Mouse (Mus musculus): Measurements from ENCODE around the gene Fam222b.
"Not testable (repeated sequence)": the region's sequence is repeated elsewhere in the genome, so short reads cannot be mapped to it uniquely, and the experiment has no call there.

Fam222b gene

DNA sequence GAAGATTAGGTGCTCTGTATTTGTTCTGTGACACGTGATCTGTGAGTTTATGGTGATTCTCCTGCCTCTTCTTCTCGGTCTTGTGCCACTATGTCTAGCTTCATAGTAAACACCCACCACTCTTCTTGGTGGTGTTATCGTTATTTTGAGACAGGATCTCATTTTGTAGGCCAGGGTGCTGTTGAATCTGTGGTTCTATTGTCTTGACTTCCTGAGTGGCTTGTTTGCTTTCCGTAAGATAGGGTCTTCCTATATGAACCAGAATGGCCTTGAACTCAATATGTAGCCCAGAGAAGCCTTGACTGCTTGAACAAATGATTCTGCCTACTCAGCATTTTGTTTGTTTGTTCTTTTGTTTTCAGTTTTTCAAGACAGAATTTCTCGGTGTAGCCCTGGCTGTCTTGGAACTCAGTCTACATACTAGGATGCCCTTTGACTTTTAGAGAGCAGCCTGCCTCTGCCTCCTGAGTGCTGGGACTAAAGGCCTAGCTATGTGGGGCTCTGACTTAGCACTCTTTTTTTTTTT, 6.6 kb upstream of the Fam222b start:
- no peak for DNase-seq (ENCODE audit: low spot score in 2 of 2)

DNA sequence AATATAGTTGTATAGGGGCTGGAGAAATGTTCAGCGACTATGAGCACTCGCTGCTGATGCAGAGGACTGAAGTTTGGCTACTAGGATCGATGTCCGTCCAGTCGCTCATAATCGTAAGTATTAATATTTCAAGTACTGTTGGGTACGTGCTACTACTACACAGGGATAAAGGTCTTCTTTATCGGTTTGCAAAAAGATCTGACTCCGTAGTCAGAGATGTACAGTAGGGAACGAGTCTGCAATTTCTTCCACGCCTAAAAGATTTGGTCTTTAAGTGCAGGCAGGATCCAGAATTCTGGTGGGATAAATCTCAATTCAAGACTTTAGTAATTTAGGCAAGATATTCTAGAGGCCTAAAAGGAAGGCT, 340 bp upstream of the Fam222b start:
- no peak for DNase-seq (ENCODE audit: low spot score in 2 of 2)

GRCm38 (mm10) chr11:78095144-78095516, 670 bp downstream of the Fam222b start:
- no peak for DNase-seq (ENCODE audit: low spot score in 2 of 2)

GRCm38 (mm10) chr11:78097077-78097476, 2.6 kb downstream of the Fam222b start:
- no peak for DNase-seq (ENCODE audit: low spot score in 2 of 2)

DNA sequence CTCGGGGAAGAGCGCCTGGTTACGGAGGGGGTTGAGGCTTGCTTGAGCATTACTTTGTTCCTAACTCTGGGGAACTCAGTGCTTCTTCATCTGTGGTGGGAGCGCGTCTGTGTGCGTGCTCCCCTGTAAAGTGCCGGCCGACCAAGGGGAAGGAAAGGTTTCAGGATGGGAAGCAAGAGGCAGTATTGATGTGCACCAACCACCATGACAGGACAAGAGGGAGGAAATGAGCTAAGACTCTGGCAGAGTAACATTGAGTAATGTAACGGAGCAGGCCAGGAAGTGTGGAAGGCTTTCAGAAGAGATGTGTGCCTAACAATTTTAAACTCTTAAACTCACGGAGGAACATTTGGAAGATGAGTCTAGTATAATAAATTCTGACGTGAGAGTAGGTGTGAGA, 6.3 kb downstream of the Fam222b start:
- no peak for DNase-seq (ENCODE audit: low spot score in 2 of 2)

GRCm38 (mm10) chr11:78102142-78102541, 7.7 kb downstream of the Fam222b start:
- DNase-seq (ENCODE audit: low spot score in 2 of 2), result no peak

DNA sequence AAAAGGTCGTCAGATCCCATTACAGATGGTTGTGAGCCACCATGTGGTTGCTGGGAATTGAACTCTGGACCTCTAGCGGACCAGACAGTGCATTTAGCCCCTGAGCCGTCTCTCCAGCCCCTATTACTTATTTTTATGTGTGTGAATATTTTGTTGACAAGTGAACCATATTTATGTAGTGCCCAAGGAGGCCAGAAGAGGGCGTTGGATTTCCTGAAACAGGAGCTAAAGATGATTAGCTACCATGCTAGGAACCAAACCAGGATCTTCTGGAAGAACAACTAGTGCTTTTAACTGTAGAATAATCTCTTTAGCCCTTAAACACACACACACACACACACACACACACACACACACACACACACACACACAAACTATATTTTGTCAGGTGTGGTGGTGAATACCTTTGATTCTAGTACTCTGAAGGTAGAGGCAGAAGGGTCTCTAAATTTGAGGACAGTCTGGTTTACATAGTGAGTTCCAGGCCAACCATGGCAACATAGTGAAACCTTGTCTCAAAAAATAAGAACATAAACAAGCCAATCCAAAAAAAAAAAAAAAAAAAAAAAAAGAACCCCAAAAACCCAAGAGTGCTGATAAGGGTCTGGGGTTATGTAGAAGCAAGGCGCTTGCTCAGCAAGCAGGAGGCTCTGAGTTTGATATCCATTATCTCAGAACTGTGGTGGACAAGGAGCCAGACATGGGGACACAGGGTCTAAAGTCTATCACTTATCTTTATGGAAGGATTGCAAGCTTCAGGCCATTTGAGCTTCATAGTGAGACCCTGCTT, 8.7 kb downstream of the Fam222b start:
- DNase-seq (ENCODE audit: low spot score in 2 of 2), result no peak

GRCm38 (mm10) chr11:78104501-78104900, 10.0 kb downstream of the Fam222b start:
- DNase-seq (ENCODE audit: low spot score in 2 of 2), result no peak

DNA sequence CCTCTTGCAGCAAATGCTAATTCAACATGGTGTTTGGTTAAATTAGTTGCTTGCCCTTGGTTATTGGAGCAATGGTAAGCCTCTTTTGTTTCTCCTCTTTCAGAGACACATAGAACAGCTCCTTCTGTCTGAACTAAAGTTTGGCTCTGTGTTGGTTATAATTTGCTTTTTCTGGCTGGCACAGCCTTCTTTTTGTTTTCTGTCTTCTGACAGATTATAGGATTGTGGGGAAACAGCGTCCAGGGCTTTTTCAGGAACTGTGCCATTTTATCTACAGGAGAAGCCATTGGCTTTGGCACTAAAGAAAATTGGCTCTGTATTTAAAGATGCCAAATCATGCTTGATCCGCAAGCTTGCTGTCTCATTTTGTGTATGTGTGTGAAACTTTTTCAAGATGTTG, 19.2 kb downstream of the Fam222b start:
- no peak for DNase-seq (ENCODE audit: low spot score in 2 of 2)

- DNase-seq (ENCODE audit: low spot score in 2 of 2), result no peak
Measured at GRCm38 (mm10) chr11:78114676-78115366, 20.4 kb downstream of the Fam222b start.

GRCm38 (mm10) chr11:78115367-78116145, 21.1 kb downstream of the Fam222b start:
- peak; percentile 80 to 86 for DNase-seq (ENCODE audit: low spot score in 2 of 2)

DNA sequence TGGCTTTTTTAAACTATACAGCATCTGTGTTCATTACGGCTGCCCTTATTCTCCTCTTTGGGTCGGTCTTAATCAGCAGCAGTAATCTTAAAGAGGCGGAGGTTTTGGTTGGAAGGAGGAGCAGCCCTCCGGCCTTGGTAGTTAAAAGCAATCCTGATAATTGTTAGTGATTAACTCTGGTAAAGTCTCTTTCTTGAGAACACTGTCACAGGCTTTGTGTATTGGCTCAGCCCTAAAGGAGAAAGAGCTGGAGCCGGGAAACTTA, 21.6 kb downstream of the Fam222b start:
- no peak for DNase-seq (ENCODE audit: low spot score in 2 of 2)

- no peak for DNase-seq (ENCODE audit: low spot score in 2 of 2)
Measured at GRCm38 (mm10) chr11:78118467-78118866, 24.0 kb downstream of the Fam222b start.

GRCm38 (mm10) chr11:78119898-78120297, 25.4 kb downstream of the Fam222b start:
- no peak for DNase-seq (ENCODE audit: low spot score in 2 of 2)

DNA sequence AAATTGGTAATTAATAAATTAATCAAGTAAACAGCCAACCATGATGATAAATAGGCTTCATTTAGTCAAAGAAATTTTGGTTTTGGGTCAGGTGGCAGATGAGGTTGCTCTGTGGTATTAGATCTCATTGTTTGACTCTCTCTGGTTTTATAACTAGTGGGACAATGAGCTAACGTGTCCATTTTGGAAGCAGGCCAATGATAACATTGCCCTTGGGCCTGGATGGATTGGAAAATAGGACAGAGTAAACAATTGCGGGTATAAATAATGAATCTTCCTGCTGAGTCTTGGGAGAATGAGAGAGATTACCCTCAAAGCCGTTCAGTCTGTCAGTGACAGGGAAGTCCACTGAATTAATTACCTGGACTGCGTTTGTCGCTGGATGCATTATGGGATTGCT, 26.7 kb downstream of the Fam222b start:
- no peak for DNase-seq (ENCODE audit: low spot score in 2 of 2)

- DNase-seq (ENCODE audit: low spot score in 2 of 2), result no peak
Measured at GRCm38 (mm10) chr11:78122815-78123214, 28.4 kb downstream of the Fam222b start.

DNA sequence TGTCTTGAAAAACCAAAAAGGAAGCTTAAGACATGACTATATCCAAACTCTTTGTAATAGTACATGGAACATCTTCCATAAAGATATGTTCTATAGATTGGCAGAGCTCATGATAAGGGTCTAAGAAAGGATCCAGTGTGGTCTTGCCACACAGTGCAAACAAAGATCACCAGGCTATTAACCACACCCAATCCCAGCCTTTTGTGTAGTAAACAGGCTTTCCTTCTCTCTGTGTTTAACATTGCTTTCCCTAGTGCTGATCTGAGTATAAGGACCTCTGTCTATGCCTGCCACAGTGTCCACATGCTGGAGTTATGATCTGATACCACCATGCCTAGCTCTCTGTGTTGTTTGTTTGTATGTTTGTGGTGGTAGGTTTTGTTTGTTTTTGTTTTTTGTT, 29.3 kb downstream of the Fam222b start:
- DNase-seq (ENCODE audit: low spot score in 2 of 2), result no peak

- DNase-seq (ENCODE audit: low spot score in 2 of 2), result no peak
Measured at GRCm38 (mm10) chr11:78125691-78126090, 31.2 kb downstream of the Fam222b start.

GRCm38 (mm10) chr11:78126739-78127138, 32.3 kb downstream of the Fam222b start:
- DNase-seq (ENCODE audit: low spot score in 2 of 2), result no peak

GRCm38 (mm10) chr11:78129458-78129857, 35.0 kb downstream of the Fam222b start:
- DNase-seq (ENCODE audit: low spot score in 2 of 2), result no peak

DNA sequence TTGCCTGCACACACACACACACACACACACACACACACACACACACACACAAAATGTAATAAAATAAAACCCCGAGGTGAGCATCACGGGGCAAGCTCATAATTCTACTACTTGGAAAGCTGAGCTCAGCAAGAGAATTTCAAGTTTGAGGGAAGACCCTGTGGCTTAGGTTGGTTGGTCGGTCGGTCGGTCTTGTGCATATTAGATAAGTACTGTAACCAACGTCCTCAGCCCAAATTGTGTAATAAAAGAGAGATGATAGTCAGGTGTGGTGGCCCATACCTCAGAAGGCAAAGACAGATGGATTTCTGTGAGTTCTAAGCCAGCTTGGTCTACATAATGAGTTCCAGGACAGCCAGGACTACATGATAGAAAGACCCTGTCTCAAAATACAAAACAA, 39.5 kb downstream of the Fam222b start:
- DNase-seq (ENCODE audit: low spot score in 2 of 2), result no peak

- DNase-seq (ENCODE audit: low spot score in 2 of 2), result no peak
Measured at GRCm38 (mm10) chr11:78134344-78134743, 39.9 kb downstream of the Fam222b start.

- DNase-seq (ENCODE audit: low spot score in 2 of 2), result not testable (repeated sequence)
Measured at GRCm38 (mm10) chr11:78135314-78135713, 40.9 kb downstream of the Fam222b start.
